Comparison of ENCODE assay signal across 8 mouse cellular contexts in the genomic region with DNA sequence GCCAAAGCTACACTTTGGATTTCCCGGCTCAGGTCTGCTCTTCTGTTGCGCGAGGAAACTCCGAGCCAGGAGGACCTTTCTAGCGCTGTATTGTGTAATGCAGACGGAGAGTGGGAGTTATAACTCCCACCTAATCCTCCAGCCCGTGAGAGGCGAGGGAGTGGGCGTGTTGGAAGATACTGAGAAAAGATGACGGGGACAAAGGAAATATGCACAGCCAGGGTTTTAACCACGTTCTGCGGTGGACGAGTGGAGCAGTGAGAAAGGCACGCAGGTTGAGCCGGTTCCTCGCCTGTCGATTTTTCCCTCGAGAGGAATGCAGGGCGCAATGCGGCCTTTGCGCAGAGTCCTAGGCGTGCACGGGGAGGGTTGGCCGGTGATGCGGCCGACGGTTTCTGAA. TPM values are rescaled to one million over a fixed set of nuclear protein-coding genes. Genes with fewer than 3 reads are reported as not detected.
A peak's percentile ranks its signal among the peaks of the same experiment; 100 is the strongest.
DNase-seq lines count a peak whose midpoint lies in the region; ATAC-seq and TF ChIP-seq lines count a peak whose summit lies in the region.

No protein-coding gene starts in this region.

- 0 out of 2 replicates have a peak, but pooled peaks cover 3% of the 10 kb centered on the region for H3K9me3 ChIP-seq in hindbrain, embryonic 10.5 days
- no peaks in the 10 kb centered on the region for H3K9me3 ChIP-seq in liver, embryonic 12.5 days (replicated peaks)

- peaks cover 22% of the 10 kb centered on the region for H3K36me3 ChIP-seq in hindbrain, embryonic 10.5 days
- H3K36me3 ChIP-seq in liver, embryonic 12.5 days, result peaks cover 29% of the 10 kb centered on the region
- peaks cover 8% of the 10 kb centered on the region; the same call in 1 of the 2 replicates for H3K36me3 ChIP-seq in small intestine, adult 2 months (ENCODE audit: control insufficient read depth, insufficient read depth, low read length)

- no peaks in the 10 kb centered on the region; the same call in 1 of the 2 replicates for H3K4me1 ChIP-seq in lung, adult 2 months (ENCODE audit: control insufficient read depth, insufficient read depth, low read length)
- H3K4me1 ChIP-seq in hindbrain, embryonic 10.5 days (replicated peaks), result peaks cover 12% of the 10 kb centered on the region
- H3K4me1 ChIP-seq in liver, embryonic 12.5 days, result peaks cover 18% of the 10 kb centered on the region
- H3K4me1 ChIP-seq in small intestine, adult 2 months (ENCODE audit: control insufficient read depth, insufficient read depth, insufficient read length, low read length), result no peaks in the 10 kb centered on the region

- peak; percentile 59 for ATAC-seq in liver, embryonic 12.5 days

- no peak for TF ChIP-seq CTCF in lung, adult 2 months (IDR thresholded peaks at IDR 0.05; ENCODE audit: insufficient read depth, low read length)
- TF ChIP-seq CTCF in small intestine, adult 2 months (IDR thresholded peaks at IDR 0.05; ENCODE audit: extremely low read depth, insufficient read length, insufficient replicate concordance, low read depth, low read length), result no peak

- H3K27me3 ChIP-seq in hindbrain, embryonic 10.5 days (ENCODE audit: insufficient read depth, poor library complexity, severe bottlenecking), result no peaks in the 10 kb centered on the region
- H3K27me3 ChIP-seq in liver, embryonic 12.5 days (replicated peaks), result 0 out of 2 replicates have a peak, but pooled peaks cover 2% of the 10 kb centered on the region
- no peaks in the 10 kb centered on the region for H3K27me3 ChIP-seq in small intestine, adult 2 months (ENCODE audit: control insufficient read depth, insufficient read depth, low read length)

- peak overlapping the region; percentile 97 for H3K27ac ChIP-seq in hindbrain, embryonic 10.5 days
- peak overlapping the region; percentile 84 for H3K27ac ChIP-seq in liver, embryonic 12.5 days
- peak overlapping the region; percentile 90 for H3K27ac ChIP-seq in small intestine, adult 2 months (ENCODE audit: insufficient read depth, low read depth, low read length)

- peak overlapping the region; percentile 78 for H3K9ac ChIP-seq in liver, embryonic 12.5 days

- DNase-seq in lung, adult 2 months, result no peak
- DNase-seq in lung, postnatal 36 days, result no peak
- DNase-seq in c-Kit-positive CD71-positive TER-119-positive erythroid progenitor cells, embryonic 14.5 days (ENCODE audit: low spot score), result peak; percentile 62
- no peak for DNase-seq in hindbrain, embryonic 10.5 days (ENCODE audit: low spot score)
- no peak for DNase-seq in cerebellum, adult 18-20 months
- no peak for DNase-seq in adrenal gland, adult 8-10 months

- H3K4me3 ChIP-seq in lung, adult 2 months (replicated peaks; ENCODE audit: extremely low read depth, low read depth, low read length), result peak overlapping the region; percentile 68
- peak overlapping the region; percentile 85 for H3K4me3 ChIP-seq in hindbrain, embryonic 10.5 days
- peak overlapping the region; percentile 73 for H3K4me3 ChIP-seq in liver, embryonic 12.5 days
- H3K4me3 ChIP-seq in small intestine, adult 2 months (ENCODE audit: low read depth, low read length), result peak overlapping the region; percentile 76

- no peak; the same call in 1 of the 2 replicates for TF ChIP-seq POLR2A in lung, adult 2 months (IDR thresholded peaks at IDR 0.05; ENCODE audit: borderline replicate concordance, extremely low read depth, low read depth, low read length)
- TF ChIP-seq POLR2A in small intestine, adult 2 months (IDR thresholded peaks at IDR 0.05; ENCODE audit: low read depth, low read length), result no peak

- H3K4me2 ChIP-seq in liver, embryonic 12.5 days, result peak overlapping the region; percentile 79

- WGBS in lung, adult 2 months, result under 1% methylated on average over 27 of the region's 27 CpGs
- WGBS in hindbrain, embryonic 10.5 days, result under 1% methylated on average over 27 of the region's 27 CpGs
- under 1% methylated on average over 27 of the region's 27 CpGs for WGBS in liver, embryonic 12.5 days (ENCODE audit: insufficient replicate concordance)
- under 1% methylated on average over 27 of the region's 27 CpGs for WGBS in small intestine, adult 2 months

RNA-seq across cellular contexts. Expression of a gene that starts 0.7 kb away (rescaled TPM):
- 12.7 and 17.0 TPM in 2 replicates for polyA plus RNA-seq in lung, adult 2 months (2012; rRNA removed)
- 73.5 and 85.9 TPM in 2 replicates for polyA plus RNA-seq in hindbrain, embryonic 10.5 days (2016; fragmentation: Nextera tagmentation; extraction: Ambion mirVana)
- 55.6 and 57.5 TPM in 2 replicates for polyA plus RNA-seq in liver, embryonic 12.5 days (2016; fragmentation: Nextera tagmentation; extraction: Ambion mirVana)
- polyA plus RNA-seq in small intestine, adult 2 months (2012; rRNA removed), result 3.9 and 8.4 TPM in 2 replicates
- 10 to 100 TPM; 35.3 to 44.0 (median 39.4) TPM for total RNA-seq in adrenal gland, adult 8-10 months (2022)

RNA-seq across cellular contexts. Expression of a gene that starts 20.2 kb away (rescaled TPM):
- polyA plus RNA-seq in lung, adult 2 months (2012; rRNA removed), result 8.0 and 13.3 TPM in 2 replicates
- 0.16 and 4.6 TPM in 2 replicates for polyA plus RNA-seq in hindbrain, embryonic 10.5 days (2016; fragmentation: Nextera tagmentation; extraction: Ambion mirVana)
- polyA plus RNA-seq in liver, embryonic 12.5 days (2016; fragmentation: Nextera tagmentation; extraction: Ambion mirVana), result 0.82 and 2.4 TPM in 2 replicates
- 0.10 and 0.18 TPM in 2 replicates for polyA plus RNA-seq in small intestine, adult 2 months (2012; rRNA removed)
- total RNA-seq in adrenal gland, adult 8-10 months (2022), result not detected

RNA-seq across cellular contexts. Expression of a gene that starts 37.9 kb away (rescaled TPM):
- not detected in 2 replicates for polyA plus RNA-seq in lung, adult 2 months (2012; rRNA removed)
- polyA plus RNA-seq in hindbrain, embryonic 10.5 days (2016; fragmentation: Nextera tagmentation; extraction: Ambion mirVana), result not detected in 2 replicates
- polyA plus RNA-seq in liver, embryonic 12.5 days (2016; fragmentation: Nextera tagmentation; extraction: Ambion mirVana), result not detected in 2 replicates
- not detected in 2 replicates for polyA plus RNA-seq in small intestine, adult 2 months (2012; rRNA removed)
- not detected for total RNA-seq in adrenal gland, adult 8-10 months (2022)

RNA-seq across cellular contexts. Expression of a gene that starts 47.9 kb away (rescaled TPM):
- 82.5 and 128 TPM in 2 replicates for polyA plus RNA-seq in lung, adult 2 months (2012; rRNA removed)
- 0.63 and 1.9 TPM in 2 replicates for polyA plus RNA-seq in hindbrain, embryonic 10.5 days (2016; fragmentation: Nextera tagmentation; extraction: Ambion mirVana)
- 0.77 and 1.2 TPM in 2 replicates for polyA plus RNA-seq in liver, embryonic 12.5 days (2016; fragmentation: Nextera tagmentation; extraction: Ambion mirVana)
- 0.10 TPM in 1 of 2 replicates, not detected in the other for polyA plus RNA-seq in small intestine, adult 2 months (2012; rRNA removed)
- total RNA-seq in adrenal gland, adult 8-10 months (2022), result not detected
